Mouse (Mus musculus) intestine, embryonic 16.5 days (tissue): ENCODE results near the gene Dhx37. TPM values are rescaled to one million over a fixed set of nuclear protein-coding genes. Genes with fewer than 3 reads are reported as not detected.
A peak's percentile ranks its signal among the peaks of the same experiment; 100 is the strongest.
"Not testable (repeated sequence)": the region's sequence is repeated elsewhere in the genome, so short reads cannot be mapped to it uniquely, and the experiment has no call there.

Experiments
- ATAC-seq: fragments of 200-750 bp; cut with Nextera tagmentation; 2 replicates; pipeline ENCODE4 v1.8.0; 2017; ENCODE audit warnings: moderate TSS enrichment, moderate library complexity
- H3K27ac ChIP-seq: fragments of 300-500 bp; sonication (generic); 2 replicates; pipeline ENCODE4 v1.5.1; 2014; ENCODE audit warnings: mild to moderate bottlenecking, low read length
- H3K27me3 ChIP-seq: fragments of 300-500 bp; sonication (generic); replicated peaks from 2 replicates; pipeline ENCODE4 v1.6.1; 2014; ENCODE audit warnings: low read length, control low read depth, mixed read lengths; ENCODE audit not compliant: control insufficient read depth, insufficient read depth
- H3K36me3 ChIP-seq: fragments of 300-500 bp; sonication (generic); 2 replicates; pipeline ENCODE4 v1.6.1; 2014; ENCODE audit warnings: low read length, control low read depth; ENCODE audit not compliant: control insufficient read depth, insufficient read depth
- H3K4me1 ChIP-seq: fragments of 300-500 bp; sonication (generic); 2 replicates; pipeline ENCODE4 v1.6.1; 2014; ENCODE audit warnings: low read length, control low read depth, mixed read lengths; ENCODE audit not compliant: control insufficient read depth, insufficient read depth
- H3K4me2 ChIP-seq: fragments of 300-500 bp; sonication (generic); 2 replicates; pipeline ENCODE4 v1.6.1; 2014; ENCODE audit warnings: low read depth, low read length, control low read depth
- H3K4me3 ChIP-seq: fragments of 300-500 bp; sonication (generic); 2 replicates; pipeline ENCODE4 v1.5.1; 2014; ENCODE audit warnings: mild to moderate bottlenecking, low read length
- H3K9ac ChIP-seq: fragments of 300-500 bp; sonication (generic); 2 replicates; pipeline ENCODE4 v1.6.1; 2014; ENCODE audit warnings: low read depth, low read length
- H3K9me3 ChIP-seq: fragments of 300-500 bp; sonication (generic); 2 replicates; pipeline ENCODE4 v1.6.1; 2016; ENCODE audit warnings: low read length, control low read depth; ENCODE audit not compliant: control insufficient read depth
- WGBS: fragments of 180-500 bp; shearing (Covaris S2); extraction: QIAGEN DNeasy Blood & Tissue Kit; methylation state at CpG from one replicate; pipeline ENCODE4 v1.1.7; 2014; 5-methylcytosine and 5-hydroxymethylcytosine counted together
- polyA plus RNA-seq: library from polyadenylated mRNA; unstranded; fragments of >200 nt; fragmentation: Nextera tagmentation; extraction: Ambion mirVana; gene quantifications from 2 replicates; pipeline ENCODE4 v1.2.1, GENCODE M21; 2015

Gene Dhx37
- polyA plus RNA-seq, 1 experiment from 2014 or later = 10.2 TPM

- H3K4me2 ChIP-seq = peak overlapping the region; percentile 54
- ATAC-seq = peak; percentile 41
- peak overlapping the region; percentile 77 for H3K27ac ChIP-seq
- H3K27me3 ChIP-seq = no peaks in the 10 kb centered on the region
- 21% methylated on average over 27 of the region's 27 CpGs for WGBS
- peaks cover 9% of the 10 kb centered on the region for H3K4me1 ChIP-seq
- H3K4me3 ChIP-seq = peak overlapping the region; percentile 85
- peak overlapping the region; percentile 88 for H3K9ac ChIP-seq
- H3K36me3 ChIP-seq = no peaks in the 10 kb centered on the region
- no peaks in the 10 kb centered on the region for H3K9me3 ChIP-seq
Measured at GRCm38 (mm10) chr5:125442136-125442995, 8.4 kb upstream of the Dhx37 start.

- Histone ChIP-seq H3K9ac (peak within 1 kb of the TSS; percentile 88), H3K4me2 (peak within 1 kb of the TSS; percentile 54), H3K27ac (peak within 1 kb of the TSS; percentile 77), H3K4me1 (peaks cover 9% of the 10 kb centered on the region), H3K36me3 (no peaks in the 10 kb centered on the region), H3K4me3 (peak within 1 kb of the TSS; percentile 85), H3K9me3 (no peaks in the 10 kb centered on the region), H3K27me3 (no peaks in the 10 kb centered on the region)
- peak; percentile 91 for ATAC-seq
- under 1% methylated on average over 81 of the region's 97 CpGs for WGBS
Measured at GRCm38 (mm10) chr5:125441234-125442114, 7.6 kb upstream of the Dhx37 start, which contains the start of gene Bri3bp. Gene Bri3bp (plus strand): TSS chr5:125441568.

- no peaks in the 10 kb centered on the region for H3K9me3 ChIP-seq
- WGBS = 2% methylated on average over 7 of the region's 7 CpGs
Measured at GRCm38 (mm10) chr5:125440583-125441233, 6.8 kb upstream of the Dhx37 start.

GRCm38 (mm10) chr5:125434347-125434746 lies 426 bp upstream of the Dhx37 start:
- not testable (repeated sequence) for H3K9me3 ChIP-seq, H3K27me3 ChIP-seq, H3K27ac ChIP-seq, H3K4me1 ChIP-seq, H3K36me3 ChIP-seq, ATAC-seq, H3K9ac ChIP-seq
- H3K4me3 ChIP-seq = peak overlapping the region; percentile 6; the same call in 1 of the 2 replicates
- WGBS = 54% methylated on average over 15 of the region's 15 CpGs
- peak overlapping the region; percentile 31; the same call in 1 of the 2 replicates for H3K4me2 ChIP-seq

More at GRCm38 (mm10) chr5:125440583-125441233, 6.8 kb upstream of the Dhx37 start:
- Histone ChIP-seq H3K27ac (peak overlapping the region; percentile 77), H3K4me3 (peak overlapping the region; percentile 85), H3K4me2 (peak overlapping the region; percentile 54), H3K9ac (peak overlapping the region; percentile 88), H3K4me1 (peaks cover 9% of the 10 kb centered on the region), H3K36me3 (no peaks in the 10 kb centered on the region), H3K27me3 (no peaks in the 10 kb centered on the region)
- ATAC-seq = peak; percentile 19

- peaks cover 23% of the 10 kb centered on the region for H3K36me3 ChIP-seq
- 88% methylated on average over 2 of the region's 2 CpGs for WGBS
- not testable (repeated sequence) for H3K27ac ChIP-seq, ATAC-seq, H3K4me3 ChIP-seq, H3K4me1 ChIP-seq, H3K9me3 ChIP-seq, H3K27me3 ChIP-seq, H3K9ac ChIP-seq, H3K4me2 ChIP-seq
Measured at GRCm38 (mm10) chr5:125432324-125432723, 1.6 kb downstream of the Dhx37 start.

- H3K4me2 ChIP-seq = no peak overlapping the region
- H3K4me1 ChIP-seq = no peaks in the 10 kb centered on the region
- no peak for ATAC-seq
- H3K27ac ChIP-seq = no peak overlapping the region
- no peaks in the 10 kb centered on the region for H3K27me3 ChIP-seq
- H3K4me3 ChIP-seq = no peak overlapping the region
- 91% methylated on average over 10 of the region's 10 CpGs for WGBS
- no peak overlapping the region for H3K9ac ChIP-seq
- H3K36me3 ChIP-seq = peaks cover 54% of the 10 kb centered on the region
- no peaks in the 10 kb centered on the region for H3K9me3 ChIP-seq
Measured at GRCm38 (mm10) chr5:125426343-125426742, 7.6 kb downstream of the Dhx37 start.

- no peak overlapping the region for H3K4me3 ChIP-seq
- no peaks in the 10 kb centered on the region for H3K9me3 ChIP-seq
- H3K9ac ChIP-seq = no peak overlapping the region
- no peak for ATAC-seq
- no peak overlapping the region for H3K4me2 ChIP-seq
- 93% methylated on average over 10 of the region's 10 CpGs for WGBS
- H3K4me1 ChIP-seq = no peaks in the 10 kb centered on the region
- H3K27ac ChIP-seq = no peak overlapping the region
- peaks cover 56% of the 10 kb centered on the region for H3K36me3 ChIP-seq
- no peaks in the 10 kb centered on the region for H3K27me3 ChIP-seq
Measured at GRCm38 (mm10) chr5:125425698-125426276, 8.1 kb downstream of the Dhx37 start.

- no peak overlapping the region for H3K9ac ChIP-seq
- no peak overlapping the region for H3K4me2 ChIP-seq
- no peaks in the 10 kb centered on the region for H3K4me1 ChIP-seq
- H3K4me3 ChIP-seq = no peak overlapping the region
- H3K27me3 ChIP-seq = no peaks in the 10 kb centered on the region
- H3K9me3 ChIP-seq = no peaks in the 10 kb centered on the region
- H3K27ac ChIP-seq = no peak overlapping the region
- no peak for ATAC-seq
- WGBS = 80% methylated on average over 11 of the region's 11 CpGs
- H3K36me3 ChIP-seq = peaks cover 46% of the 10 kb centered on the region
Measured at GRCm38 (mm10) chr5:125419124-125419523, 14.8 kb downstream of the Dhx37 start.
